Mouse (Mus musculus) MEL (cell line): ENCODE measurements around the gene Slc51a. TPM values are rescaled to one million over a fixed set of nuclear protein-coding genes. Genes with fewer than 3 reads are reported as not detected.

Experiments
- DNase-seq: peaks from one replicate; pipeline ENCODE4 v3.0.0; 2011; ENCODE audit warnings: low read depth, low spot score
- H3K27ac ChIP-seq: 2 replicates; pipeline ENCODE4 v1.5.1; 2012; ENCODE audit warnings: low read depth, mild to moderate bottlenecking, control low read depth, low read length, moderate library complexity; ENCODE audit not compliant: control insufficient read depth
- H3K27me3 ChIP-seq, 2 experiments: fragments of 150-350 bp in 1 of 2; sonication (generic) in 1 of 2; 2 replicates each; pipeline ENCODE4 v1.6.1; 2012; ENCODE audit warnings: low read length in 2 of 2, mild to moderate bottlenecking in 2 of 2, improper control_type of control experiment in 1 of 2, moderate library complexity in 1 of 2; ENCODE audit not compliant: insufficient read depth in 2 of 2, control insufficient read depth in 1 of 2
- H3K36me3 ChIP-seq, 2 experiments: 2 replicates each; pipeline ENCODE4 v1.6.1; 2012 to 2014; ENCODE audit warnings: low read length in 2 of 2, improper control_type of control experiment in 1 of 2, inconsistent platforms in 1 of 2, mild to moderate bottlenecking in 1 of 2; ENCODE audit not compliant: insufficient read depth in 2 of 2, control insufficient read depth in 1 of 2
- H3K4me1 ChIP-seq, 2 experiments: fragments of 150-350 bp in 1 of 2; sonication (generic) in 1 of 2; 2 replicates each; pipeline ENCODE4 v1.6.1; 2012; ENCODE audit warnings: low read length in 2 of 2, improper control_type of control experiment in 1 of 2, mild to moderate bottlenecking in 1 of 2; ENCODE audit not compliant: insufficient read depth in 2 of 2, control insufficient read depth in 1 of 2
- H3K4me3 ChIP-seq, 2 experiments: fragments of 150-350 bp in 1 of 2; sonication (generic) in 1 of 2; 2 replicates each; pipeline ENCODE4 v1.5.1; 2012; ENCODE audit warnings: low read depth in 2 of 2, low read length in 2 of 2, mild to moderate bottlenecking in 2 of 2, moderate library complexity in 2 of 2, control low read depth in 1 of 2, improper control_type of control experiment in 1 of 2; ENCODE audit not compliant: control insufficient read depth in 1 of 2, insufficient read depth in 1 of 2
- H3K79me2 ChIP-seq: 2 replicates; pipeline ENCODE4 v1.6.1; 2012; ENCODE audit warnings: mild to moderate bottlenecking, low read length, moderate library complexity; ENCODE audit not compliant: control insufficient read depth, poor library complexity, insufficient read depth
- H3K9ac ChIP-seq: 2 replicates; pipeline ENCODE4 v1.6.1; 2012; ENCODE audit warnings: low read depth, mild to moderate bottlenecking, control low read depth, low read length, moderate library complexity; ENCODE audit not compliant: control insufficient read depth, poor library complexity, severe bottlenecking
- H3K9me3 ChIP-seq: fragments of 150-350 bp; sonication (generic); replicated peaks from 2 replicates; pipeline ENCODE4 v1.6.1; 2012; ENCODE audit warnings: mild to moderate bottlenecking, low read length, improper control_type of control experiment, moderate library complexity; ENCODE audit not compliant: insufficient read depth
- BHLHE40 ChIP-seq: IDR thresholded peaks from 2 replicates; pipeline ENCODE4 v1.6.1; 2012; ENCODE audit warnings: low read depth, mild to moderate bottlenecking, inconsistent platforms, low read length, improper control_type of control experiment, borderline replicate concordance
- CHD1 ChIP-seq: IDR thresholded peaks from 2 replicates; pipeline ENCODE4 v1.6.1; 2012; ENCODE audit warnings: low read depth, mild to moderate bottlenecking, inconsistent platforms, low read length, improper control_type of control experiment
- EP300 ChIP-seq, 2 experiments: IDR thresholded peaks; 2 replicates each; pipeline ENCODE4 v1.6.1; 2011; ENCODE audit warnings: improper control_type of control experiment in 2 of 2, low read length in 2 of 2, low read depth in 1 of 2, mild to moderate bottlenecking in 1 of 2
- GATA1 ChIP-seq: IDR thresholded peaks from 2 replicates; pipeline ENCODE4 v1.6.1; 2011; ENCODE audit warnings: low read depth, low read length, improper control_type of control experiment
- MAFK ChIP-seq: IDR thresholded peaks from 2 replicates; pipeline ENCODE4 v1.6.1; 2011; ENCODE audit warnings: low read depth, mild to moderate bottlenecking, low read length, improper control_type of control experiment, borderline replicate concordance
- MAX ChIP-seq: IDR thresholded peaks from 2 replicates; pipeline ENCODE4 v1.6.1; 2011; ENCODE audit warnings: low read length, improper control_type of control experiment
- MYB ChIP-seq: IDR thresholded peaks from 2 replicates; pipeline ENCODE4 v1.6.1; 2011; ENCODE audit warnings: mild to moderate bottlenecking, low read depth, low read length, improper control_type of control experiment
- NRF1 ChIP-seq: IDR thresholded peaks from 2 replicates; pipeline ENCODE4 v1.6.1; 2014; ENCODE audit warnings: low read depth, mild to moderate bottlenecking, inconsistent platforms, low read length, improper control_type of control experiment, moderate library complexity; ENCODE audit not compliant: poor library complexity, insufficient read depth, severe bottlenecking
- POLR2A ChIP-seq, 2 experiments: IDR thresholded peaks; 2 replicates each; pipeline ENCODE4 v1.6.1; 2011 to 2012; ENCODE audit warnings: low read length in 2 of 2, mild to moderate bottlenecking in 2 of 2, control low read depth in 1 of 2, improper control_type of control experiment in 1 of 2, low read depth in 1 of 2, moderate library complexity in 1 of 2; ENCODE audit not compliant: control insufficient read depth in 1 of 2, insufficient read depth in 1 of 2, poor library complexity in 1 of 2
- POLR2AphosphoS2 ChIP-seq: IDR thresholded peaks from 2 replicates; pipeline ENCODE4 v1.6.1; 2011; ENCODE audit warnings: low read length, improper control_type of control experiment
- SIN3A ChIP-seq: IDR thresholded peaks from 2 replicates; pipeline ENCODE4 v1.6.1; 2012; ENCODE audit warnings: low read length, improper control_type of control experiment, inconsistent platforms
- TAL1 ChIP-seq: IDR thresholded peaks from 2 replicates; pipeline ENCODE4 v1.6.1; 2012; ENCODE audit warnings: mild to moderate bottlenecking, inconsistent platforms, low read length, moderate library complexity, mixed read lengths
- TBP ChIP-seq: IDR thresholded peaks from 2 replicates; pipeline ENCODE4 v1.8.0; 2011; ENCODE audit warnings: low read depth, low read length, improper control_type of control experiment
- UBTF ChIP-seq: IDR thresholded peaks from 2 replicates; pipeline ENCODE4 v1.6.1; 2012; ENCODE audit warnings: low read depth, mild to moderate bottlenecking, inconsistent platforms, low read length, improper control_type of control experiment, moderate library complexity, borderline replicate concordance; ENCODE audit not compliant: insufficient read depth
- USF1 ChIP-seq: IDR thresholded peaks from 2 replicates; pipeline ENCODE4 v1.6.1; 2014; ENCODE audit warnings: low read depth, mild to moderate bottlenecking, inconsistent platforms, low read length, improper control_type of control experiment, moderate library complexity
- ZMIZ1 ChIP-seq: IDR thresholded peaks from 2 replicates; pipeline ENCODE4 v1.6.1; 2012; ENCODE audit warnings: low read depth, mild to moderate bottlenecking, inconsistent platforms, low read length, improper control_type of control experiment, moderate library complexity
- polyA plus RNA-seq, 2 experiments: library from polyadenylated mRNA; stranded (reverse) in 1 of 2; unstranded in 1 of 2; fragments of >175 nt in 1 of 2; fragments of >200 nt in 1 of 2; gene quantifications; 2 replicates each; pipeline versions ENCODE4 v1.2.1 to v1.2.4; 2012; ENCODE audit warnings: low replicate concordance in 2 of 2, low read depth in 1 of 2; ENCODE audit not compliant: insufficient read length in 2 of 2, insufficient read depth in 1 of 2, missing spikeins in 1 of 2
- total RNA-seq: library from RNA; depleted of rRNA; stranded (reverse); fragments of 300-350 nt; gene quantifications from 2 replicates; pipeline ENCODE4 v1.2.3, GENCODE M21; 2012

Gene Slc51a
- total and polyA plus RNA-seq, 3 experiments: 4.6 to 14.5 TPM; not detected in 1

DNA sequence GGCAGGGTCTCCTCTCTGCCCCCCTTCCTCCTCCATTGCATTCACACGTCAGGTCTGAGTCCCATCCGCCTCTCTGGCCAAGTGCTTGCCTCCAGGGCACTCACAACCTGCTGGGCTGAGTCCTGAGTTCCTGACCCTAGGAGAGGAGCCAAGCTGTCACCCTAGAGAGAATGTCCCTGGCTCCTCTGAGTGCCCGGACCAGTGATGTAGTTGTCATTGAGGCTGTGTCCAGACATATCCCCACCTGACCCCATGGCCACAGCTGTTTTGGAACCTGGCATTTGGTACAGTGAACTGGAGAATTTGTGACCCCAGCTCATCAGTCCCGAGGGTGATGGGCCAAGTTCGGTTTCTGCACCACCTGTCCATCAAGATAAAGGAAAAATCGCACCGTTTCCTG, 39.2 kb upstream of the Slc51a start:
- no peak overlapping the region for H3K4me3 ChIP-seq
- no peak for DNase-seq
- no peak overlapping the region for H3K9ac ChIP-seq
- no peak for TF ChIP-seq GATA1
- no peak for TF ChIP-seq SIN3A
- no peak for TF ChIP-seq UBTF
- no peak for TF ChIP-seq EP300 (IDR thresholded peaks at IDR 0.05; ENCODE audit: low read depth in 1 of 2, low read length in 2 of 2)
- TF ChIP-seq MYB: no peak
- TF ChIP-seq CHD1: no peak
- TF ChIP-seq TBP: no peak
- H3K9me3 ChIP-seq: no peaks in the 10 kb centered on the region
- H3K36me3 ChIP-seq: peaks cover 0 to 5% of the 10 kb centered on the region in 2 experiments; a peak in 2 of 4 replicates
- no peaks in the 10 kb centered on the region for H3K79me2 ChIP-seq
- no peaks in the 10 kb centered on the region for H3K27me3 ChIP-seq
- H3K4me1 ChIP-seq: peaks cover 4 to 5% of the 10 kb centered on the region in 2 experiments; a peak in 2 of 4 replicates
- H3K27ac ChIP-seq: no peak overlapping the region

DNA sequence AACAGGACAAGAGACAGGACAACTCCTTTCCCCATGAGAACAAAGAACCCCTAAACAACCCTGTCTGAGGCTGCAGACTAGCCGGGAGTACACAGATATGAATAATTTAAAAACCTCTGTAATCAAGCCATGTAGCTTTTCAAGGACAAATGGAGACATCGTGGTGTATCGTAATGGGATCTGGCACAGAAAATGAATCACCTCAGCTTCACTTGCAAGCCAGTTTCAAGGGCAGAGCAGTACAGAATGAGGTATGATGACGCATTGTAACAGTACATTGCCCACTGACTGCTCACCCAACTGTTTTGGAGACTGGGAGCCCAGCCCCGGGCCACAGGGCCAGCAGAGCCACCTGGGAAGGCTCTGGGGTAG, 36.6 kb upstream of the Slc51a start:
- no peak for DNase-seq
- H3K9ac ChIP-seq: no peak overlapping the region
- H3K4me3 ChIP-seq: no peak overlapping the region
- H3K4me1 ChIP-seq: peaks cover 15 to 19% of the 10 kb centered on the region in 2 experiments
- peaks cover 0 to 10% of the 10 kb centered on the region in 2 experiments; a peak in 2 of 4 replicates for H3K36me3 ChIP-seq
- TF ChIP-seq USF1: no peak
- TF ChIP-seq SIN3A: no peak
- TF ChIP-seq POLR2AphosphoS2: no peak
- TF ChIP-seq MYB: no peak
- TF ChIP-seq POLR2A (IDR thresholded peaks at IDR 0.05; ENCODE audit: control insufficient read depth in 1 of 2, insufficient read depth in 1 of 2, low read depth in 1 of 2, low read length in 2 of 2, poor library complexity in 1 of 2): no peak
- no peak for TF ChIP-seq ZMIZ1
- H3K79me2 ChIP-seq: no peaks in the 10 kb centered on the region
- H3K9me3 ChIP-seq: no peaks in the 10 kb centered on the region
- H3K27me3 ChIP-seq: no peaks in the 10 kb centered on the region
- H3K27ac ChIP-seq: no peak overlapping the region

DNA sequence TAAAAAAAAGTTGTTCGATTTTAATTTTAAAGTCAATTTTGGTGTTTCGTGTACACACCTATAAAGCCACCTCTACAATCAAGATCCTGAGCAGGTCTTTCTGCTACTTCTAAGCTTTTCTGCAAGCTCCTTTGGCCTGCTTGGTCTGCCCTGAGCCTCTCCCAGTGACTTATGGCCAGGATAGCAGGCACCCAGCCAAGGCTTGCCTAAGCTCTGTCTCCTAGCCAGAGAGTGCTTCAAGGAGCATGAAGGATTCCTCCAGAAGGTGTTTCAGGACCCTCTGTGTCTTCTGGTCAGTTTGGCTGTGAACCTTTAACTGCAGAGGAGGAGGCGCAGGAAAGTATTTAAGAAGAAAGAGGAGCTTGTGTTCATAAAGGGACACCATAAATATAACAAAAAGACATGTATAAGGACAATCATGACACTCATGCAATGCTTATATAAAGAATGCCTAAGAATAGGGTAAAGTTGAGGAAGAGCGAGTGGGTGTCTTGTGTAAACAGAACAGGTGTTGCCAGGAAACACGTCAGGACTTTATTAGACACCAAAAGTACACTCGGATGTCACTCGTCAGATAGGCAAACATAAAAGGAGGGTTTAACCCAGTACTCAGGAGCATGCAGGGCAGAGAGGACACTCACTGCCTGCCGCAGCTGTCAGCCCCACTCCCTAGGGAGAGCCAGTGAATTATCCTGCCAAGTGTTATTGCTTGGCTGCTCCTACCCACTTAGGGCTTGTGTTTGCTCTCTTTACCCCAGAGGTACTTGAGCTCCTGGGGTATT, 36.0 kb upstream of the Slc51a start:
- TF ChIP-seq MAX (no peak), MAFK (no peak), UBTF (no peak), TAL1 (no peak), GATA1 (no peak), BHLHE40 (no peak), NRF1 (no peak)
- Histone ChIP-seq H3K9ac (no peak overlapping the region), H3K27ac (no peak overlapping the region), H3K27me3 (no peaks in the 10 kb centered on the region), H3K4me1 (peaks cover 15 to 19% of the 10 kb centered on the region in 2 experiments), H3K4me3 (no peak overlapping the region), H3K79me2 (no peaks in the 10 kb centered on the region), H3K9me3 (no peaks in the 10 kb centered on the region), H3K36me3 (peaks cover 0 to 10% of the 10 kb centered on the region in 2 experiments; a peak in 2 of 4 replicates)
- DNase-seq: no peak
